Mouse (Mus musculus): Measurements from ENCODE around the gene Haus6.

Gene Haus6

GRCm38 (mm10) chr4:86574939-86575282, 36.9 kb downstream of the Haus6 start:
- DNase-seq: no peak

- DNase-seq: no peak
Observed at GRCm38 (mm10) chr4:86561061-86561460, 50.8 kb downstream of the Haus6 start.

GRCm38 (mm10) chr4:86559006-86559405, 52.8 kb downstream of the Haus6 start:
- no peak for DNase-seq

GRCm38 (mm10) chr4:86558228-86558627, 53.6 kb downstream of the Haus6 start, which contains the start of gene Saxo1:
Gene Saxo1 (minus strand): TSS chr4:86558328.
- DNase-seq: no peak

- DNase-seq: no peak
Observed at GRCm38 (mm10) chr4:86557371-86557770, 54.5 kb downstream of the Haus6 start.

GRCm38 (mm10) chr4:86555035-86555707, 56.7 kb downstream of the Haus6 start:
- peak; percentile 13 to 26 for DNase-seq

GRCm38 (mm10) chr4:86548332-86548731, 63.5 kb downstream of the Haus6 start:
- no peak for DNase-seq

GRCm38 (mm10) chr4:86545615-86546014, 66.2 kb downstream of the Haus6 start:
- DNase-seq: no peak

- no peak for DNase-seq
Observed at GRCm38 (mm10) chr4:86543999-86544398, 67.9 kb downstream of the Haus6 start.

GRCm38 (mm10) chr4:86541573-86541972, 70.3 kb downstream of the Haus6 start:
- no peak for DNase-seq

GRCm38 (mm10) chr4:86538936-86539335, 72.9 kb downstream of the Haus6 start:
- DNase-seq: no peak

GRCm38 (mm10) chr4:86537972-86538371, 73.9 kb downstream of the Haus6 start:
- DNase-seq: peak; percentile 21 to 73

GRCm38 (mm10) chr4:86534091-86534481, 77.8 kb downstream of the Haus6 start:
- no peak for DNase-seq

- DNase-seq: no peak
Observed at GRCm38 (mm10) chr4:86533406-86534090, 78.3 kb downstream of the Haus6 start.

GRCm38 (mm10) chr4:86529161-86529560, 82.7 kb downstream of the Haus6 start:
- DNase-seq: no peak
